Mouse (Mus musculus): ENCODE measurements around the gene Mrps18a. TPM values are rescaled to one million over a fixed set of nuclear protein-coding genes. Genes with fewer than 3 reads are reported as not detected.

The Mrps18a gene
- 25.4 TPM for polyA plus RNA-seq (2014; fragmentation: Illumina TruSeq; extraction: RNeasy Lipid Tissue Mini Kit (QIAGEN cat#74804); ENCODE audit: low read depth, low replicate concordance)

DNA sequence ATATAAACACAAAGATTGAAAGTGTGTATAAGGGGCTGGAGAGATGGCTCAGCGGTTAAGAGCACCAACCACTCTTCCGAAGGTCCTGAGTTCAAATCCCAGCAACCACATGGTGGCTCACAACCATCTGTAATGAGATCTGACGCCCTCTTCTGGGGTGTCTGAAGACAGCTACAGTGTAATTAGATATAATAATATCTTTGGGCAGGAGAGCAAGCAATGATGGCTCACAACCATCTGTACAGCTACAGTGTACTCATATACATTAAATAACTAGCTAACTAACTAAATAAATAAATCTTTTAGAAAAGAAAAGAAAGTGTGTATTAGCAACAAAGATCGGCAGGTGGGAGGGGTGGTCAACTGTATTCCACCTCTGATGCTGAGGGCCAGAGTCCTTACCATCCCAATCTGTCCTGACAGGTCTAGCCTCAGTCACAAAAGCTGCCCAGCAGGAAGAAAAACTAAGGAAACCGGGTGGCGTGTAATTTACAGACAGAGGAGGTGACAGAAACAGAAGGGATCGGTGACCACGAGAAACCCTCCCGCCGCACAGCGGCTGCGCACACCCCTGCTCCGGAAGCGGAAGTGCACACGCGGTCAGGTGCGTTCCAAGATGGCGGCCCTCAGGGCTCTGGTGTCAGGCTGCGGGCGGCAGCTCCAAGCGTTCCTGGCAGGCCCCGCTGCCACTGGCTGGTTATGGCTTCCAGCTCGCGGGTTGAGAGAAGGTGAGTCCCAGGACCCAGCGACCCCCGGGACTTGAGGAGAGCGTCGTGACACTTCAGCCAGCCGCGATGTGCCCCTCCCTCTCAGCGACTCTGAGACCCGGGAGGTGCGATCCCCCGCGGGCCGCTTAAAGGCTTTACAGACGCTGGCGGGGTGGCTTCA is at the start of gene Mrps18a:
Mrps18a (plus strand) TSS at position 585 of the 888 bp plus-strand sequence.

DNA sequence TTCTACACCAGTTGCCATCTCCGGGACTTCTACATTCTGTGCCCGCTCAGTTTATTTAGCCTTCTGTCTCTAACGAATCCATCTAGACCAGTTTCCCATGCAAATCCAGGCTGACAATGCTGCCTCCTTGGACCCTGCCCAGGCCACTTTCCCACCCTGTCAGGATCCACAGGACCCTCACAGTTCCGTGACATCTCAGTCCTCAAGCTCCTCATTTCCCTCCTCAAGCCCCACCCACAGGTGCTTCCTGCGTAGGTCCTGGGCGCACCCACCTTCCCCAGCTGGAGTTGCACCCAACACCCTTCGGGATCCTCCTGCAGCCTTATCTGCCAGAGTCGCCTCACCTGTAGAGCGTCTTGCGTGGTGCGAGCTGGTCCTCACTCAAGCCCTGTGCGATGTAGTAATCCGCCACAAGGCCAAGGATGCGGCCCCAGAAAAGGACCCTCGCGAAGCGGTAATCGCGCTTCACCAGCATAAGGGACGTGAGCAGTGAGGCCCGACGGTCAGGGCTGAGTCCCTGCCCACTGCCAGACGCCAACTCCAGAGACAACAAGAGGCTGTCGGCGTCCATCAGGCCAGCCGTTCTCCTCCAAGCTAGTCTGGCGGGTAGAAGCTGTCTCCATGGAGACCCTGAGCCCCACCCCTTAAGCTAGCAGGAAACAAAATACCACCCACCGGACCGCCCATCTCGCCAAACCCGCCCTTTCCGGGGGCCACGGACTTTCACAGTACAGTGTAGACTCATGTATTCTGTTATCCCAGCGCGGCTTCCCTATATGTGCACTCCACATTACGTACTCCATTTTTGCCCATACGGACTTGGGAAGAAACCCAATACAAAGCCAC is 33.0 kb downstream of the Mrps18a start, which contains the start of gene Rsph9:
Rsph9 (minus strand) TSS at position 639 of the 846 bp plus-strand sequence.

DNA sequence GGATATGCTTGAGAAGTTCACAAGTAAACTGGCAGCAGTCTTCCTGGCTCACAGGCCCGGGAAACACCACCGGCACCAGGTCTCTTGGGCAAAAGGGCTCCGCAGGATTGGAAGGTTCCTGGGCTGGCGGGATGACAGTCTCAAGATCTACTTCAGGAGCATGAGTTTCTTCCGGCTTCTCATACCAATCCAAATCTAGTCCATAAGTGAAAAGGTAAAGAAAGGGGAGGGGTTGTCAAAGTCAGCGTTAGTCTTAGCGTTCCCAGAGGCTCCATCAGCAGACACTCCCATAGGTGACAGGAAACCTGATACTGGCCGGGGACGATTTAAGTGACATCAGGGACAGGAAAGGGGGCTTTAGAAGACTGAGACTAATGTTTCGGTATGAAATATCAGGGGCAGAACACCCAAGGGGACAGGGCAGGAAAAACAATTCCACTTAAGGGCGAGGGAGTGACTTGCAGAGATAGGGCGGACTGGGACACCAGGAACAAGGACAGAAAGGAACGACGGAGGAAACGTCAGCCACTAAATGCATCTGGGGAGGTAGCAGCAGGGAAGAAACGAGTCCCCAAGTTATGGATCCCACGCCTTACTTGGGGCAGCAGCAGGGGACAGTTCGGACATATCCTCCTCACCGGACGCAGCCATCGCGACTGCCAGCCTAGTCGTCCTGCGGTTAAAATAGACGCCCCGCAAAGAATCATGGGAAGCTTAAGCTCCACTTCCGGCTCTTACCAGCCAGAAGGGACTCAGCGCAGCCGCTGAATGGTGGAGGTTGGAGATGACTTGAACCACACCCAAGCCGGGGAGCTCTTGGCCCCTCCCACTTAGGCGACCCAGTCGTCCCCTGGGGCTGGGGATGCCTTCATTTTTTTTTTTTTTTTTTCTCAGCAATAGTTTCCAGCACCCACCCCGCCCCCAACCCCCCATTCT is 42.3 kb downstream of the Mrps18a start, which contains the start of gene Mad2l1bp:
Mad2l1bp (minus strand) TSS at position 707 of the 936 bp plus-strand sequence.

DNA sequence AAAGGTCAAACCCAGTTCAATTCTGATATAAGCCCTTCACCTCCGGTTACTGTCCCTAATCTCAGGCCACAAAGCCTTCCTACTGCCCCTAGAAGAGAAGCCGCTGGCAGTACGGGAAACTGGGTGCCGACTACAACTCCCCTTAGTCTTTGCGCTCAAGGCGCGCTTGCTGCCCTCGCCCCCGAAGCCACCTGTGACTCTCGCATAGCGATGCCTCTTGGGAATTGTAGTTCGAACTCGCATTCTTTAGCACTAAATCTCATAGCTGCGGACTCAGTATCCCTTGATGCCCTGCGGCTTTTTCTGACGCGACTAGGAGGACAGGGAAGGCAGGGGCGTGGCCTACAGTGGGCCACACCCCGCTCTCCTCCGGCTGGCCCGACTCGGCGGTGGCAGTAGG is 49.9 kb downstream of the Mrps18a start, which contains the start of gene Gtpbp2:
Gtpbp2 (plus strand) TSS at position 347 of the 400 bp plus-strand sequence.

Other genes with a start within 250 kb of the Mrps18a start
- 57.9 TPM for gene Vegfa, start 78.6 kb upstream of the Mrps18a start, polyA plus RNA-seq (2014; fragmentation: Illumina TruSeq; extraction: RNeasy Lipid Tissue Mini Kit (QIAGEN cat#74804); ENCODE audit: low read depth, low replicate concordance)
- gene Rsph9, start 33.2 kb downstream of the Mrps18a start, polyA plus RNA-seq (2014; fragmentation: Illumina TruSeq; extraction: RNeasy Lipid Tissue Mini Kit (QIAGEN cat#74804); ENCODE audit: low read depth, low replicate concordance), result 2.5 TPM
- gene Mad2l1bp, start 42.6 kb downstream of the Mrps18a start, polyA plus RNA-seq (2014; fragmentation: Illumina TruSeq; extraction: RNeasy Lipid Tissue Mini Kit (QIAGEN cat#74804); ENCODE audit: low read depth, low replicate concordance), result 1.2 TPM
- 2.3 TPM for gene Gtpbp2, start 50.0 kb downstream of the Mrps18a start, polyA plus RNA-seq (2014; fragmentation: Illumina TruSeq; extraction: RNeasy Lipid Tissue Mini Kit (QIAGEN cat#74804); ENCODE audit: low read depth, low replicate concordance)
- 5.7 TPM for gene Polh, start 91.7 kb downstream of the Mrps18a start, polyA plus RNA-seq (2014; fragmentation: Illumina TruSeq; extraction: RNeasy Lipid Tissue Mini Kit (QIAGEN cat#74804); ENCODE audit: low read depth, low replicate concordance)
- gene Xpo5, start 91.8 kb downstream of the Mrps18a start, polyA plus RNA-seq (2014; fragmentation: Illumina TruSeq; extraction: RNeasy Lipid Tissue Mini Kit (QIAGEN cat#74804); ENCODE audit: low read depth, low replicate concordance), result 14.3 TPM
- 4.5 TPM for gene Polr1c, start 137.1 kb downstream of the Mrps18a start, polyA plus RNA-seq (2014; fragmentation: Illumina TruSeq; extraction: RNeasy Lipid Tissue Mini Kit (QIAGEN cat#74804); ENCODE audit: low read depth, low replicate concordance)
- gene Yipf3, start 137.1 kb downstream of the Mrps18a start, polyA plus RNA-seq (2014; fragmentation: Illumina TruSeq; extraction: RNeasy Lipid Tissue Mini Kit (QIAGEN cat#74804); ENCODE audit: low read depth, low replicate concordance), result 1.7 TPM
- gene Lrrc73, start 142.5 kb downstream of the Mrps18a start, polyA plus RNA-seq (2014; fragmentation: Illumina TruSeq; extraction: RNeasy Lipid Tissue Mini Kit (QIAGEN cat#74804); ENCODE audit: low read depth, low replicate concordance), result not detected
- gene Tjap1, start 172.0 kb downstream of the Mrps18a start, polyA plus RNA-seq (2014; fragmentation: Illumina TruSeq; extraction: RNeasy Lipid Tissue Mini Kit (QIAGEN cat#74804); ENCODE audit: low read depth, low replicate concordance), result not detected
- not detected for gene Dlk2, start 186.4 kb downstream of the Mrps18a start, polyA plus RNA-seq (2014; fragmentation: Illumina TruSeq; extraction: RNeasy Lipid Tissue Mini Kit (QIAGEN cat#74804); ENCODE audit: low read depth, low replicate concordance)
- gene Abcc10, start 217.4 kb downstream of the Mrps18a start, polyA plus RNA-seq (2014; fragmentation: Illumina TruSeq; extraction: RNeasy Lipid Tissue Mini Kit (QIAGEN cat#74804); ENCODE audit: low read depth, low replicate concordance), result 0.36 TPM